In the genomic region with DNA sequence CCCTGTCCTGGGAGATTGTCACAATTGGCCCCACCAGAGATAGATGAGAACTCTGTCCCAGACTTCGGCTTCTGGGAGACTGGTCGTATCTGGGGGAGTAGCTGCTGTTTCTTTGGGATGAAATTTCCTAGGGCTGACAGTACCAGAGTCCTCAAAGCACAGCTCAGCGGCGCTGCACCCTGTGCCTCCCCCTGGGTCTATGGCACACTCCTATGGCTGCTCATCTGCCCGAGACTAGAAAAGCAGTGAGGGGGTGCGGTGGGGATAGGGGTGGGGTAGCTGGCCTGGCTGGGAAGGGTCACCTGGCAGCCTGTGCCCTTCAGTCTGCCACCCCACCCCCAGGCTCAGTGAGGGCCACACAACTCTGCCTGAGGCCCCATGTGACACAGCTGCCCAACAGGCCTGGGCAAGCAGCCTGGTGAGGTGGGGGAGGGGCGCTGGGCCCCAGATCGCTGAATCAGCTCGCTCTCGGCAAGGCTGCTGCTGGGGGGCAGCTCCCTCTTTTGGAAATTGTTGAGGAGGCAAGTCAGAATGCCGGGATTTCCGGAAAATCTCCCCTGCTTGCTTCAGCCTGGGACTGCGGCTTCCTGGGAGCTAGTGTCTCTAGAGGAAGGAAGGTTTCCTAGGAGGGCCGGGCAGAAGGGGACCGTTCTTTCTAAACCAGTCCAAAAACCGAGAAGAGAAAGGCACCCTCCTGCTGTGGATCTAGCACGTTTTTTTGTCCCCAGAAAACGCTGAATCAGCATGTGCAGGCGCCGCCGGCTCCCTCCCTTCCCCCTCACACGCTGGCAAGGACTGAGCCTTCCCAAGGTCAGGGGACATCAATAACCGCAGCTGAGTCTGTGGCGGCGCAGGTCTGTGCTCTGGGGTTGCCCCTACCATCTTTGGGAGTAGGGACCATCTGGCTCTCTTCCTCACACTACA, we compare ENCODE assay signal across 8 mouse cellular contexts. TPM values are rescaled to one million over a fixed set of nuclear protein-coding genes. Genes with fewer than 3 reads are reported as not detected.
A peak's percentile ranks its signal among the peaks of the same experiment; 100 is the strongest.
DNase-seq lines count a peak whose midpoint lies in the region; ATAC-seq and TF ChIP-seq lines count a peak whose summit lies in the region.

No protein-coding gene starts in this region.

- H3K36me3 ChIP-seq in G1E (replicated peaks) = peaks cover 58% of the 10 kb centered on the region
- peaks cover 10% of the 10 kb centered on the region for H3K36me3 ChIP-seq in forebrain, embryonic 12.5 days (replicated peaks)
- 0 out of 2 replicates have a peak, but pooled peaks cover 9% of the 10 kb centered on the region for H3K36me3 ChIP-seq in heart, embryonic 15.5 days
- H3K36me3 ChIP-seq in liver, embryonic 12.5 days = peaks cover 24% of the 10 kb centered on the region
- peaks cover 10% of the 10 kb centered on the region; the same call in 1 of the 2 replicates for H3K36me3 ChIP-seq in neural tube, embryonic 12.5 days

- TF ChIP-seq CTCF in G1E (IDR thresholded peaks at IDR 0.05; ENCODE audit: low read depth, low read length) = no peak

- peak overlapping the region; percentile 54 for H3K9ac ChIP-seq in forebrain, embryonic 12.5 days
- H3K9ac ChIP-seq in heart, embryonic 15.5 days = peak overlapping the region; percentile 53
- H3K9ac ChIP-seq in liver, embryonic 12.5 days = peak overlapping the region; percentile 67
- peak overlapping the region; percentile 47 for H3K9ac ChIP-seq in neural tube, embryonic 12.5 days

- ATAC-seq in G1E (ENCODE audit: extremely low read depth, insufficient number of reproducible peaks, low FRiP score, poor library complexity, severe bottlenecking) = peak; percentile 70
- peak; percentile 33; the same call in 1 of the 2 replicates for ATAC-seq in cerebellum, adult (ENCODE audit: insufficient number of reproducible peaks, low FRiP score, low TSS enrichment)
- ATAC-seq in forebrain, embryonic 12.5 days (ENCODE audit: low FRiP score) = peak; percentile 87
- peak; percentile 77 for ATAC-seq in heart, embryonic 15.5 days (replicated peaks; ENCODE audit: insufficient number of reproducible peaks, insufficient read depth, low FRiP score, low read depth)
- ATAC-seq in liver, embryonic 12.5 days = peak; percentile 51
- peak; percentile 76 for ATAC-seq in neural tube, embryonic 12.5 days (ENCODE audit: low FRiP score, low read depth)

- DNase-seq in G1E (ENCODE audit: low spot score) = peak; percentile 79
- DNase-seq in kidney, postnatal 25 days = peak; percentile 94 to 97
- peak; percentile 11 to 41 for DNase-seq in thymus, postnatal 36 days

- H3K4me2 ChIP-seq in forebrain, embryonic 12.5 days = peak overlapping the region; percentile 50
- H3K4me2 ChIP-seq in heart, embryonic 15.5 days = peak overlapping the region; percentile 66
- peak overlapping the region; percentile 72 for H3K4me2 ChIP-seq in liver, embryonic 12.5 days
- peak overlapping the region; percentile 60 for H3K4me2 ChIP-seq in neural tube, embryonic 12.5 days (replicated peaks)

- H3K9me3 ChIP-seq in G1E (replicated peaks) = peaks cover 4% of the 10 kb centered on the region
- H3K9me3 ChIP-seq in forebrain, embryonic 12.5 days = no peaks in the 10 kb centered on the region
- no peaks in the 10 kb centered on the region for H3K9me3 ChIP-seq in heart, embryonic 15.5 days (replicated peaks)
- H3K9me3 ChIP-seq in liver, embryonic 12.5 days (replicated peaks) = no peaks in the 10 kb centered on the region
- H3K9me3 ChIP-seq in neural tube, embryonic 12.5 days = no peaks in the 10 kb centered on the region

- H3K27me3 ChIP-seq in G1E (ENCODE audit: insufficient read depth, low read length) = no peaks in the 10 kb centered on the region
- H3K27me3 ChIP-seq in forebrain, embryonic 12.5 days = no peaks in the 10 kb centered on the region
- no peaks in the 10 kb centered on the region for H3K27me3 ChIP-seq in heart, embryonic 15.5 days
- H3K27me3 ChIP-seq in liver, embryonic 12.5 days (replicated peaks) = peaks cover under 1% of the 10 kb centered on the region; the same call in 1 of the 2 replicates
- no peaks in the 10 kb centered on the region for H3K27me3 ChIP-seq in neural tube, embryonic 12.5 days (replicated peaks)

- peak overlapping the region; percentile 69 for H3K4me3 ChIP-seq in G1E (ENCODE audit: low read depth, low read length)
- peak overlapping the region; percentile 20 for H3K4me3 ChIP-seq in forebrain, embryonic 12.5 days (replicated peaks)
- peak overlapping the region; percentile 39 for H3K4me3 ChIP-seq in heart, embryonic 15.5 days
- H3K4me3 ChIP-seq in liver, embryonic 12.5 days = peak overlapping the region; percentile 42
- H3K4me3 ChIP-seq in neural tube, embryonic 12.5 days = peak overlapping the region; percentile 18

- peak overlapping the region; percentile 88 for H3K27ac ChIP-seq in forebrain, embryonic 12.5 days
- H3K27ac ChIP-seq in heart, embryonic 15.5 days = peak overlapping the region; percentile 89
- H3K27ac ChIP-seq in liver, embryonic 12.5 days = peak overlapping the region; percentile 62
- peak overlapping the region; percentile 83 for H3K27ac ChIP-seq in neural tube, embryonic 12.5 days

- 3% methylated on average over 25 of the region's 25 CpGs for WGBS in forebrain, embryonic 12.5 days
- WGBS in heart, embryonic 15.5 days = 5% methylated on average over 25 of the region's 25 CpGs
- 11% methylated on average over 25 of the region's 25 CpGs for WGBS in liver, embryonic 12.5 days (ENCODE audit: insufficient replicate concordance)
- 3% methylated on average over 25 of the region's 25 CpGs for WGBS in neural tube, embryonic 12.5 days

- H3K4me1 ChIP-seq in G1E (ENCODE audit: insufficient read depth, low read depth, low read length) = peaks cover 72% of the 10 kb centered on the region
- peaks cover 25% of the 10 kb centered on the region for H3K4me1 ChIP-seq in forebrain, embryonic 12.5 days
- peaks cover 23% of the 10 kb centered on the region for H3K4me1 ChIP-seq in heart, embryonic 15.5 days (replicated peaks)
- peaks cover 49% of the 10 kb centered on the region for H3K4me1 ChIP-seq in liver, embryonic 12.5 days
- H3K4me1 ChIP-seq in neural tube, embryonic 12.5 days = peaks cover 26% of the 10 kb centered on the region

RNA-seq across cellular contexts. Expression of a gene that starts 9.9 kb away (rescaled TPM):
- total RNA-seq in G1E (2014; fragmentation: Nextera tagmentation) (2.0 and 5.1 TPM in 2 replicates), G1E (2017) (2.4 and 2.6 TPM in 2 replicates)
- polyA plus RNA-seq in G1E (2012) = 4.3 and 7.4 TPM in 2 replicates
- polyA plus RNA-seq in forebrain, embryonic 12.5 days (2016; fragmentation: Nextera tagmentation; extraction: Ambion mirVana) = 8.4 and 11.0 TPM in 2 replicates
- 5.2 and 8.0 TPM in 2 replicates for polyA plus RNA-seq in heart, embryonic 15.5 days (2015; fragmentation: Nextera tagmentation; extraction: Ambion mirVana)
- 3.0 and 3.2 TPM in 2 replicates for polyA plus RNA-seq in liver, embryonic 12.5 days (2016; fragmentation: Nextera tagmentation; extraction: Ambion mirVana)
- 15.0 and 15.2 TPM in 2 replicates for polyA plus RNA-seq in neural tube, embryonic 12.5 days (2016; fragmentation: Nextera tagmentation; extraction: Ambion mirVana)

Comparison
In these comparisons a context has a peak if more than half of its experiments do, and no peak if none do; other contexts are left out.
1. Peak in every context shown above with its lines: DNase-seq, ATAC-seq, H3K4me3 ChIP-seq and H3K27ac ChIP-seq.
2. ATAC-seq: peak in every context shown above with its lines; median percentile 87 in forebrain, embryonic 12.5 days; 77 in heart, embryonic 15.5 days; 76 in neural tube, embryonic 12.5 days; 70 in G1E; 51 in liver, embryonic 12.5 days; 33 in cerebellum, adult.
3. DNase-seq: peak in every context shown above with its lines; median percentile 96 in kidney, postnatal 25 days; 79 in G1E; 26 in thymus, postnatal 36 days.
4. H3K4me3 ChIP-seq: peak in every context shown above with its lines; median percentile 69 in G1E; 42 in liver, embryonic 12.5 days; 39 in heart, embryonic 15.5 days; 20 in forebrain, embryonic 12.5 days; 18 in neural tube, embryonic 12.5 days.